Mouse (Mus musculus): ENCODE measurements at regions not wholly inside any gene's neighbourhood (a gene's known extent, or its start where the extent isn't known, plus 50 kb on each side); places are given as distances from the start of the nearest gene placed in this dataset.
A peak's percentile ranks its signal among the peaks of the same experiment; 100 is the strongest.

DNA sequence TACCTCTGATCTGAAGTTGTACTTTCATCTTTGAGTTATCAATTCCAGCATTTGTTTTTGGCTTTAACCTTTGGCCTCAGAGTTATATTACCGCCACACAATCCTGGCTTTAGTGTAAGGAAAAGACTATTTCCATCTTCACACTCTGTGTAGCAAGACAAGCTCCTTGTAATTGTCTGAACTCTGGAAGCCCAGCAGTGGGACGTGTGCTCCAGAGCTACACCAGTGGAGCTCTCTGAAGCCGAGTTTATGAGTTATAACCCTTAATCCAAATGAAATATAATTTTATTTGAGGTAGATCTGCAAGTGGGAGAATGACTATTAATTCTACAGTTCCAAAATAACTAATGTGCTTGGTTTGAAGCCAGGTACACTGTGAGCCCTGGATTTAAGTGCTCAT, 2103.8 kb downstream of the 4930444P10Rik start:
- 77% methylated on average over 3 of the region's 3 CpGs for WGBS
- no peak overlapping the region for H3K4me2 ChIP-seq (ENCODE audit: low read depth, severe bottlenecking)

GRCm38 (mm10) chr1:13984833-13985232, 2108.3 kb downstream of the 4930444P10Rik start:
- DNase-seq (ENCODE audit: low spot score) = no peak

More for the DNA sequence above, 2103.8 kb downstream of the 4930444P10Rik start:
- H3K9ac ChIP-seq (ENCODE audit: low read length) = no peak overlapping the region
- no peaks in the 10 kb centered on the region for H3K27me3 ChIP-seq (ENCODE audit: control insufficient read depth, insufficient read depth, low read length)
- ATAC-seq (ENCODE audit: insufficient number of reproducible peaks, low FRiP score, low TSS enrichment, low read depth) = no peak
- H3K36me3 ChIP-seq (ENCODE audit: control insufficient read depth, insufficient read depth, low read length) = no peaks in the 10 kb centered on the region
- DNase-seq (ENCODE audit: low spot score) = no peak
- H3K4me3 ChIP-seq (ENCODE audit: low read depth, low read length) = no peak overlapping the region
- H3K9me3 ChIP-seq (ENCODE audit: control insufficient read depth, low read length) = no peaks in the 10 kb centered on the region
- H3K4me1 ChIP-seq (ENCODE audit: control insufficient read depth, insufficient read depth, low read length) = no peaks in the 10 kb centered on the region
- H3K27ac ChIP-seq (replicated peaks; ENCODE audit: low read depth, low read length) = no peak overlapping the region

DNA sequence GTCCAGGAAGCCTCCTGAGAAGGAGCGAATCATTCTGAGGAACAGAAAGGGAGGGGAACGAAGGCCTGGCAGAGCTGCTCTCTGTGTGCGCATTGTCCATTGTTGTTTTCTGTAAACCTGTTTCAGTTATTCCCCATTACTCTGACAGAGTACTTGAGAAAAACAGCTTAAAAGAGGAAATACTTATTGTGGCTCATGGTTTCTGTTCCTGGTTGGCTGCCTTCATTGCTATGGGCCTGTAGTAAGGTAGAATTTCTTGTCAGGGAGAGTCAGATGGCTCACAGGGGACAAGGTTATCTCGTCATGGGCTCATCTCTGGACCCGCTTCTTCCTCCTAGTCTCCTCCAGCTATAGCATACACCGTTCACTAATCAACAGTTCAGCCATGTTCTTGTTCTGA, 2112.9 kb downstream of the 4930444P10Rik start:
- Histone ChIP-seq H3K36me3 (ENCODE audit: control insufficient read depth, insufficient read depth, low read length) (no peaks in the 10 kb centered on the region), H3K9ac (ENCODE audit: low read length) (no peak overlapping the region), H3K4me1 (ENCODE audit: control insufficient read depth, insufficient read depth, low read length) (no peaks in the 10 kb centered on the region), H3K27me3 (ENCODE audit: control insufficient read depth, insufficient read depth, low read length) (no peaks in the 10 kb centered on the region), H3K9me3 (ENCODE audit: control insufficient read depth, low read length) (no peaks in the 10 kb centered on the region), H3K4me3 (ENCODE audit: low read depth, low read length) (no peak overlapping the region), H3K27ac (replicated peaks; ENCODE audit: low read depth, low read length) (no peak overlapping the region), H3K4me2 (ENCODE audit: low read depth, severe bottlenecking) (no peak overlapping the region)
- DNase-seq (ENCODE audit: low spot score) = no peak
- ATAC-seq (ENCODE audit: insufficient number of reproducible peaks, low FRiP score, low TSS enrichment, low read depth) = no peak
- 88% methylated on average over 6 of the region's 6 CpGs for WGBS

More at GRCm38 (mm10) chr1:13984833-13985232, 2108.3 kb downstream of the 4930444P10Rik start:
- no peaks in the 10 kb centered on the region for H3K27me3 ChIP-seq (ENCODE audit: control insufficient read depth, insufficient read depth, low read length)
- H3K4me3 ChIP-seq (ENCODE audit: low read depth, low read length) = no peak overlapping the region
- H3K9me3 ChIP-seq (ENCODE audit: control insufficient read depth, low read length) = no peaks in the 10 kb centered on the region
- ATAC-seq (ENCODE audit: insufficient number of reproducible peaks, low FRiP score, low TSS enrichment, low read depth) = no peak
- 88% methylated on average over 2 of the region's 2 CpGs for WGBS
- H3K4me2 ChIP-seq (ENCODE audit: low read depth, severe bottlenecking) = no peak overlapping the region
- H3K27ac ChIP-seq (replicated peaks; ENCODE audit: low read depth, low read length) = no peak overlapping the region
- H3K36me3 ChIP-seq (ENCODE audit: control insufficient read depth, insufficient read depth, low read length) = no peaks in the 10 kb centered on the region
- no peaks in the 10 kb centered on the region for H3K4me1 ChIP-seq (ENCODE audit: control insufficient read depth, insufficient read depth, low read length)
- H3K9ac ChIP-seq (ENCODE audit: low read length) = no peak overlapping the region

DNA sequence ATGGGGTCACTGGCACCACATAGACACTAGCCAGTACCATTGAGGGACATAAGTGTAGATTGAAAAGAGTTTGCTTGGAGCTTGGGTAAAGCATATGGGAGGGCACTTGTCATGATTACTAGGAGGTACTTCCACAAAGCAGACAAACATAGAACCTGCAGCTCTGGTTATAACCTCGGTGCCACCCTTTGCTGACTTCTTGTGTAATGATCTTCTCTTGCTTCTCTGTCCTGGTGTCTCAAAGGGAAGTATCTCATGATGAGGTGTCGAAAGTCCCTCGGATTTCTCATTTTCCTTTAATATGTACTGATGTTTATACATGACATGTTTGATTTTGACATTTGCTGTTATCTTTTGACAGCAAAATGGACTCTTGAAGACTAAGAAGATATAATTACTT, 2114.5 kb downstream of the 4930444P10Rik start:
- H3K27ac ChIP-seq (replicated peaks; ENCODE audit: low read depth, low read length) = no peak overlapping the region
- no peak for ATAC-seq (ENCODE audit: insufficient number of reproducible peaks, low FRiP score, low TSS enrichment, low read depth)
- DNase-seq (ENCODE audit: low spot score) = no peak
- H3K27me3 ChIP-seq (ENCODE audit: control insufficient read depth, insufficient read depth, low read length) = no peaks in the 10 kb centered on the region
- H3K4me1 ChIP-seq (ENCODE audit: control insufficient read depth, insufficient read depth, low read length) = no peaks in the 10 kb centered on the region
- no peaks in the 10 kb centered on the region for H3K36me3 ChIP-seq (ENCODE audit: control insufficient read depth, insufficient read depth, low read length)
- H3K4me2 ChIP-seq (ENCODE audit: low read depth, severe bottlenecking) = no peak overlapping the region
- H3K9me3 ChIP-seq (ENCODE audit: control insufficient read depth, low read length) = no peaks in the 10 kb centered on the region
- no peak overlapping the region for H3K4me3 ChIP-seq (ENCODE audit: low read depth, low read length)
- 92% methylated on average over 3 of the region's 3 CpGs for WGBS
- H3K9ac ChIP-seq (ENCODE audit: low read length) = no peak overlapping the region

DNA sequence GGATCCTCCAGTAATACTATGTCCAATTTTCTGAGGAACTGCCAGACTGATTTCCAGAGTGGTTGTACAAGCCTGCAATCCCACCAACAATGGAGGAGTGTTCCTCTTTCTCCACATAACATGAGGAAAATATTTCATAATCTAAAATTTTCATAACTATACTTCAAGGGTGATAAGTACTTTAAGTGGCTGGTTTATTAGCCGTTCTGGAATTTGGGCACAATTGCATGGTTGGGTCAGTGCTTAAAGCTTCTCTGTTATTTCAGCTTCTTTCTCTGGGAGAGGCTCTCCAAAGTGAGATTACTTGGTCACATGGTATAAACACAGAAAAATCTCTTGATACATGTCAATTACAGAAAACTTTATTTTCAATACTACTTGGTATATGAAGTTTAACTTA, 2115.9 kb downstream of the 4930444P10Rik start:
- Histone ChIP-seq H3K36me3 (ENCODE audit: control insufficient read depth, insufficient read depth, low read length) (no peaks in the 10 kb centered on the region), H3K4me3 (ENCODE audit: low read depth, low read length) (no peak overlapping the region), H3K27me3 (ENCODE audit: control insufficient read depth, insufficient read depth, low read length) (no peaks in the 10 kb centered on the region), H3K9me3 (ENCODE audit: control insufficient read depth, low read length) (no peaks in the 10 kb centered on the region), H3K4me2 (ENCODE audit: low read depth, severe bottlenecking) (no peak overlapping the region), H3K27ac (replicated peaks; ENCODE audit: low read depth, low read length) (no peak overlapping the region), H3K9ac (ENCODE audit: low read length) (no peak overlapping the region), H3K4me1 (ENCODE audit: control insufficient read depth, insufficient read depth, low read length) (no peaks in the 10 kb centered on the region)
- WGBS = 96% methylated on average over 1 of the region's 1 CpGs
- DNase-seq (ENCODE audit: low spot score) (no peak), ATAC-seq (ENCODE audit: insufficient number of reproducible peaks, low FRiP score, low TSS enrichment, low read depth) (no peak)

DNA sequence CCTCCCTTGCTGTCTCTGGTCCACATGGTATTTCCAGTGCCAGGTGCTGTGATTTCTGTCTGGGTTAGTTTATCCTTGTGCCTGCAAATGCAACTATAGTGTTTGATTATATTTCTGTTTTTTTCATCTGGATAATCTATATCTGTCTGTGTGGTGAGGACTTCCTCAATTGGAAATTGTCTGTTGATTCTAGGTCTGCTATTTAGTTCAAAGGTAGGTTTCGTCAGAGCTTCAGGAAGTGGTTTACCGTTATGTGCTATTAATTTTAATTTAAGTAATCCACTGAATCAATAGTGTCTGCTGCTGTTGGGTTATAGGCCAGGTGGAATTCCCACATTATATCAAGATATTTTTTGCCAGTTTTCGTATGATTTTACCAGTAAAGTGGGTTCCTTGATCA, 2143.9 kb downstream of the 4930444P10Rik start:
- Histone ChIP-seq H3K27ac (replicated peaks; ENCODE audit: low read depth, low read length) (no peak overlapping the region), H3K27me3 (ENCODE audit: control insufficient read depth, insufficient read depth, low read length) (no peaks in the 10 kb centered on the region), H3K9ac (ENCODE audit: low read length) (no peak overlapping the region), H3K4me3 (ENCODE audit: low read depth, low read length) (no peak overlapping the region), H3K36me3 (ENCODE audit: control insufficient read depth, insufficient read depth, low read length) (no peaks in the 10 kb centered on the region), H3K4me1 (ENCODE audit: control insufficient read depth, insufficient read depth, low read length) (no peaks in the 10 kb centered on the region), H3K4me2 (ENCODE audit: low read depth, severe bottlenecking) (no peak overlapping the region), H3K9me3 (ENCODE audit: control insufficient read depth, low read length) (no peaks in the 10 kb centered on the region)
- ATAC-seq (ENCODE audit: insufficient number of reproducible peaks, low FRiP score, low TSS enrichment, low read depth) (no peak), DNase-seq (ENCODE audit: low spot score) (no peak)
- WGBS = 93% methylated on average over 3 of the region's 3 CpGs

GRCm38 (mm10) chr1:13941351-13941750, 2151.8 kb downstream of the 4930444P10Rik start:
- Histone ChIP-seq H3K9me3 (ENCODE audit: control insufficient read depth, low read length) (peaks cover 3% of the 10 kb centered on the region; the same call in 1 of the 2 replicates), H3K4me3 (ENCODE audit: low read depth, low read length) (no peak overlapping the region), H3K4me1 (ENCODE audit: control insufficient read depth, insufficient read depth, low read length) (peaks cover 2% of the 10 kb centered on the region), H3K27ac (replicated peaks; ENCODE audit: low read depth, low read length) (no peak overlapping the region), H3K9ac (ENCODE audit: low read length) (no peak overlapping the region), H3K36me3 (ENCODE audit: control insufficient read depth, insufficient read depth, low read length) (no peaks in the 10 kb centered on the region), H3K27me3 (ENCODE audit: control insufficient read depth, insufficient read depth, low read length) (no peaks in the 10 kb centered on the region), H3K4me2 (ENCODE audit: low read depth, severe bottlenecking) (no peak overlapping the region)
- 88% methylated on average over 3 of the region's 3 CpGs for WGBS
- no peak for DNase-seq (ENCODE audit: low spot score)
- no peak for ATAC-seq (ENCODE audit: insufficient number of reproducible peaks, low FRiP score, low TSS enrichment, low read depth)

DNA sequence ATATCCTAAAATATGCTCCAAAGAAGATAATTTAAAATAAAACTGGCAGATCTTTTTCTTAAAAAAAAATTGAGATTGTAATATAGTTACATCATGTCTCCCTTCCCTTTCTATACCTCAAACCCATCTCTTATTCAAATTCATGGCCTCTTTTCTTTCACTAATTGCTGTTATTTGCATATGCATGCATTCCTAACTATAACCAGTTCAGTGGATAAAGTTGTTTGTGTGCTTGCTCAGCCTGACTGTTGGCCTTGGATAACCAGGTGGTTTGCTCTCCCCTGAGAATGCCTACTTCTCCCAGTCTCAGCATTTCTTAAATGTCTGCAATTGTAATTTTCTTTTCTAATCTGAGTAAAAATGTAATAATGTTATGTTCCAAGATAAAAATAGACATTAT, 2154.8 kb downstream of the 4930444P10Rik start:
- DNase-seq (ENCODE audit: low spot score) (no peak), ATAC-seq (ENCODE audit: insufficient number of reproducible peaks, low FRiP score, low TSS enrichment, low read depth) (no peak)
- no peaks in the 10 kb centered on the region for H3K27me3 ChIP-seq (ENCODE audit: control insufficient read depth, insufficient read depth, low read length)
- peaks cover 3% of the 10 kb centered on the region; the same call in 1 of the 2 replicates for H3K9me3 ChIP-seq (ENCODE audit: control insufficient read depth, low read length)
- H3K27ac ChIP-seq (replicated peaks; ENCODE audit: low read depth, low read length) = no peak overlapping the region
- H3K36me3 ChIP-seq (ENCODE audit: control insufficient read depth, insufficient read depth, low read length) = no peaks in the 10 kb centered on the region
- H3K4me2 ChIP-seq (ENCODE audit: low read depth, severe bottlenecking) = no peak overlapping the region
- H3K4me1 ChIP-seq (ENCODE audit: control insufficient read depth, insufficient read depth, low read length) = peaks cover 10% of the 10 kb centered on the region
- no peak overlapping the region for H3K4me3 ChIP-seq (ENCODE audit: low read depth, low read length)
- H3K9ac ChIP-seq (ENCODE audit: low read length) = no peak overlapping the region

GRCm38 (mm10) chr1:13935938-13936491, 2157.1 kb downstream of the 4930444P10Rik start:
- ATAC-seq (ENCODE audit: insufficient number of reproducible peaks, low FRiP score, low TSS enrichment, low read depth) = no peak
- Histone ChIP-seq H3K4me3 (ENCODE audit: low read depth, low read length) (no peak overlapping the region), H3K9me3 (ENCODE audit: control insufficient read depth, low read length) (peaks cover 3% of the 10 kb centered on the region; the same call in 1 of the 2 replicates), H3K4me1 (ENCODE audit: control insufficient read depth, insufficient read depth, low read length) (peaks cover 10% of the 10 kb centered on the region), H3K36me3 (ENCODE audit: control insufficient read depth, insufficient read depth, low read length) (no peaks in the 10 kb centered on the region), H3K4me2 (ENCODE audit: low read depth, severe bottlenecking) (no peak overlapping the region), H3K9ac (ENCODE audit: low read length) (no peak overlapping the region), H3K27me3 (ENCODE audit: control insufficient read depth, insufficient read depth, low read length) (no peaks in the 10 kb centered on the region), H3K27ac (replicated peaks; ENCODE audit: low read depth, low read length) (no peak overlapping the region; the same call in 1 of the 2 replicates)
- 17% methylated on average over 4 of the region's 4 CpGs for WGBS
- DNase-seq (ENCODE audit: low spot score) = peak; percentile 26
